Mouse (Mus musculus) adrenal gland, adult 8-10 months (tissue): ENCODE results near the gene Zfp414. TPM values are rescaled to one million over a fixed set of nuclear protein-coding genes. Genes with fewer than 3 reads are reported as not detected.

Source experiments
- DNase-seq: peaks from one replicate; pipeline ENCODE4 v3.0.0; 2022
- total RNA-seq, 4 experiments: library from RNA; stranded (reverse); gene quantifications; 2 replicates each; pipeline ENCODE4 v1.2.4; 2022

Zfp414 gene
- total RNA-seq, 4 experiments from 2014 or later: 35.0 to 68.4 (median 50.1) TPM

- no peak for DNase-seq
Observed at GRCm38 (mm10) chr17:33649781-33650475, 21.0 kb downstream of the Zfp414 start.

- DNase-seq: no peak
Observed at GRCm38 (mm10) chr17:33666813-33667212, 37.9 kb downstream of the Zfp414 start.

GRCm38 (mm10) chr17:33669681-33670080 lies 40.8 kb downstream of the Zfp414 start:
- no peak for DNase-seq

- DNase-seq: no peak
Observed at GRCm38 (mm10) chr17:33673837-33674236, 44.9 kb downstream of the Zfp414 start.

GRCm38 (mm10) chr17:33675452-33675851 lies 46.6 kb downstream of the Zfp414 start:
- no peak for DNase-seq

GRCm38 (mm10) chr17:33676086-33676485 lies 47.2 kb downstream of the Zfp414 start:
- DNase-seq: no peak

GRCm38 (mm10) chr17:33678771-33679170 lies 49.9 kb downstream of the Zfp414 start:
- DNase-seq: no peak

Other genes starting within 250 kb of the Zfp414 start
- 1 to 10 TPM; 6.6 to 9.7 (median 8.0) TPM for gene Zfp101, start 234.4 kb upstream of the Zfp414 start, total RNA-seq
- not detected for gene Actl9, start 196.2 kb upstream of the Zfp414 start, total RNA-seq
- 10 to 100 TPM; 26.5 to 40.7 (median 30.1) TPM for gene Adamts10, start 104.9 kb upstream of the Zfp414 start, total RNA-seq
- gene Myo1f, start 73.4 kb upstream of the Zfp414 start, total RNA-seq: 10 to 100 TPM in 1 of 4 experiments, 1 to 10 TPM in 3; 4.3 to 11.1 (median 6.1) TPM
- 1 to 10 TPM in 2 of 4 experiments, under 1 TPM in 1, not detected in 1; 0.87 to 2.2 (median 2.1) TPM for gene Pram1, start 9.0 kb downstream of the Zfp414 start, total RNA-seq
- gene Hnrnpm, start 57.8 kb downstream of the Zfp414 start, total RNA-seq: 100 to 1,000 TPM; 130 to 158 (median 141) TPM
- gene March2, start 89.6 kb downstream of the Zfp414 start, total RNA-seq: 100 to 1,000 TPM in 3 of 4 experiments, 10 to 100 TPM in 1; 96.1 to 125 (median 112) TPM
- 100 to 1,000 TPM; 251 to 297 (median 270) TPM for gene Rab11b, start 131.4 kb downstream of the Zfp414 start, total RNA-seq
- 10 to 100 TPM; 37.2 to 78.4 (median 46.3) TPM for gene Angptl4, start 152.7 kb downstream of the Zfp414 start, total RNA-seq
- 100 to 1,000 TPM in 3 of 4 experiments, 10 to 100 TPM in 1; 69.8 to 130 (median 111) TPM for gene Kank3, start 181.4 kb downstream of the Zfp414 start, total RNA-seq
- 1,000 to 10,000 TPM; 1,538 to 1,820 (median 1,607) TPM for gene Rps28, start 195.5 kb downstream of the Zfp414 start, total RNA-seq
- gene Ndufa7, start 195.5 kb downstream of the Zfp414 start, total RNA-seq: 100 to 1,000 TPM; 371 to 504 (median 430) TPM
- gene Cd320, start 214.0 kb downstream of the Zfp414 start, total RNA-seq: 10 to 100 TPM; 29.5 to 63.3 (median 37.6) TPM
- not detected for gene Gm7029, start 244.7 kb downstream of the Zfp414 start, total RNA-seq